Mouse (Mus musculus): ENCODE measurements around the gene 0610009B22Rik. TPM values are rescaled to one million over a fixed set of nuclear protein-coding genes. Genes with fewer than 3 reads are reported as not detected.
A peak's percentile ranks its signal among the peaks of the same experiment; 100 is the strongest.
"Not testable (repeated sequence)": the region's sequence is repeated elsewhere in the genome, so short reads cannot be mapped to it uniquely, and the experiment has no call there.

Gene 0610009B22Rik
- polyA plus RNA-seq, 1 experiment from 2014 or later, result 99.4 TPM

- Histone ChIP-seq H3K9ac (no peak overlapping the region), H3K4me1 (no peaks in the 10 kb centered on the region), H3K27me3 (no peaks in the 10 kb centered on the region), H3K9me3 (no peaks in the 10 kb centered on the region), H3K4me2 (peak overlapping the region; percentile 39), H3K36me3 (peaks cover 9% of the 10 kb centered on the region), H3K27ac (no peak overlapping the region), H3K4me3 (no peak overlapping the region)
- WGBS, result 27% methylated on average over 13 of the region's 13 CpGs
- ATAC-seq (ENCODE audit: borderline replicate concordance, extremely low read depth, low FRiP score, low TSS enrichment), result peak; percentile 59; the same call in 1 of the 2 replicates
Measured at GRCm38 (mm10) chr11:51681324-51681975, 7.2 kb downstream of the 0610009B22Rik start.

- H3K36me3 ChIP-seq, result no peaks in the 10 kb centered on the region
- WGBS, result 55% methylated on average over 3 of the region's 3 CpGs
- H3K4me3 ChIP-seq, result no peak overlapping the region
- no peaks in the 10 kb centered on the region for H3K27me3 ChIP-seq
- H3K9me3 ChIP-seq, result no peaks in the 10 kb centered on the region
- H3K9ac ChIP-seq, result no peak overlapping the region
- H3K4me1 ChIP-seq, result no peaks in the 10 kb centered on the region
- ATAC-seq (ENCODE audit: borderline replicate concordance, extremely low read depth, low FRiP score, low TSS enrichment), result no peak
- H3K27ac ChIP-seq, result no peak overlapping the region
- no peak overlapping the region for H3K4me2 ChIP-seq
Measured at GRCm38 (mm10) chr11:51679466-51679865, 9.2 kb downstream of the 0610009B22Rik start.

DNA sequence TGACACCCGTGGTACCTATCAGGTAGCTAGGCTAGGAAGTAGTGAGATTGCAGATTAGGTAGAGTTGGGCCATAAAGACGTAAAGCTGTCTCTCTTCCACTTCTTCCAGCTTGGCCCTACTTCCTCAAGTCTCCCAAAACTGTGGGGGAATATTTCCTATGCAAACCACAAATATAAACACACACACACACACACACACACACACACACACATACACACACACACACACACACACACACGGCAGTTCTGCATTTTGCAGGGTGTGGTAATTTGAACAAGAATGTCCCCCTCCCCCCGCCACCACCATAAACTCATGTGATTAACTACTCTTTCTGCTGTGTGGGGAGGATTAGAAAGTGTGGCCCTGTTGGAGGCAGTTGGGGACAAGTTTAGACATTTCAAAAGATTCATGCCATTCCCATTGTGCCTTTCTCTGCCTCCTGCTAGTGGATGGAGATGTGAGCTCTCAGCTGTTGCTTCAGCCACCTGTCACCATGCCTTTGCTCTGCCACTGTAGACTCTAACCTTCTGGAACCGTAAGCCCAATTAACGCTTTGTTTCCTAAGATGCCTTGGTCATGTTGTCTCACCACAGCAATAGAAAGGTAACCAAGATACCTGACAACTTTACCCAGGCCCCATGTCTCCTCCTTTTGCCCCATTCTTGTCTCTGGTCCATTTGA is 10.8 kb downstream of the 0610009B22Rik start:
- H3K4me3 ChIP-seq, result no peak overlapping the region
- H3K4me2 ChIP-seq, result no peak overlapping the region
- ATAC-seq (ENCODE audit: borderline replicate concordance, extremely low read depth, low FRiP score, low TSS enrichment), result no peak
- H3K9ac ChIP-seq, result no peak overlapping the region
- H3K36me3 ChIP-seq, result no peaks in the 10 kb centered on the region
- H3K27me3 ChIP-seq, result no peaks in the 10 kb centered on the region
- no peaks in the 10 kb centered on the region for H3K4me1 ChIP-seq
- H3K9me3 ChIP-seq, result no peaks in the 10 kb centered on the region
- no peak overlapping the region for H3K27ac ChIP-seq
- 58% methylated on average over 6 of the region's 6 CpGs for WGBS

DNA sequence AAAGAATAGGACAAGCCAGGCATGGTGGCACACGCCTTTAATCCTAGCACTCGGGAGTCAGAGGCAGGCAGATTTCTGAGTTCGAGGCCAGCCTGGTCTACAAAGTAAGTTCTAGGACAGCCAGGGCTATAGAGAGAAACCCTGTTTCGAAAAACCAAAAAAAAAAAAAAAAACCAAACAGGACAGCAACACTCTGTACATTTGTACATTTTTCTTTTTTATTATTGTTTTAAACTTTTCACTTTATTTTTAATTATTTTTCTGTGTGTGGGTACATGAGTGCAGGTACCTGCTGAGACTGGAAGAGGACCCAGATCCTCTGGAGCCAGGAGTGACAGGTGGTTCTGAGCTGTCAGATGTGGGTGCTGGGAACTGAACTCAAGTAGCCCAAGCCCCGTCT is 13.3 kb downstream of the 0610009B22Rik start:
- no peak for ATAC-seq (ENCODE audit: borderline replicate concordance, extremely low read depth, low FRiP score, low TSS enrichment)
- no peaks in the 10 kb centered on the region for H3K36me3 ChIP-seq
- H3K27me3 ChIP-seq, result no peaks in the 10 kb centered on the region
- no peak overlapping the region for H3K4me2 ChIP-seq
- no peak overlapping the region for H3K9ac ChIP-seq
- 71% methylated on average over 5 of the region's 5 CpGs for WGBS
- no peaks in the 10 kb centered on the region for H3K4me1 ChIP-seq
- H3K9me3 ChIP-seq, result no peaks in the 10 kb centered on the region
- no peak overlapping the region for H3K27ac ChIP-seq
- H3K4me3 ChIP-seq, result no peak overlapping the region

GRCm38 (mm10) chr11:51673291-51673690 is 15.4 kb downstream of the 0610009B22Rik start:
- ATAC-seq (ENCODE audit: borderline replicate concordance, extremely low read depth, low FRiP score, low TSS enrichment), result no peak
- Histone ChIP-seq H3K9ac (no peak overlapping the region), H3K4me2 (no peak overlapping the region), H3K9me3 (no peaks in the 10 kb centered on the region), H3K36me3 (no peaks in the 10 kb centered on the region), H3K4me1 (no peaks in the 10 kb centered on the region), H3K27ac (no peak overlapping the region), H3K27me3 (no peaks in the 10 kb centered on the region), H3K4me3 (no peak overlapping the region)
- WGBS, result 74% methylated on average over 9 of the region's 9 CpGs

DNA sequence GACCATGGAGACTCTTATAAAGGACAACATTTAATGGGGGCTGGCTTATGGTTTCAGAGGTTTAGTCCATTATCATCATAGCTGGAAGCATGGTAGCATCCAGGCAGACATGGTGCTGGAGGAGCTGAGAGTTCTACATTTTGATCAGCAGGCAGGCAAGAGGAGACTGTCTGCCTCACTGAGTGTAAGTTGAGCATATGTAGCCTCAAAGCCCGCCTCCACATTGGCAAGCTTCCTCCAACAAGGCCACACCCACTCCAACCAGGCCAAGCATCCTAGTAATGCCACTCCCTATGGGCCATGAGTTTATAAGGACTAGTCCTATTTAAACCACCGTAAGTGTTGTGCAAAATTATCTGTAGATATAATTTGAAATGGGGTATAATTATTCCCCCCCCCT is 17.3 kb downstream of the 0610009B22Rik start:
- H3K4me1 ChIP-seq, result no peaks in the 10 kb centered on the region
- H3K27ac ChIP-seq, result no peak overlapping the region
- H3K27me3 ChIP-seq, result no peaks in the 10 kb centered on the region
- WGBS, result 73% methylated on average over 2 of the region's 2 CpGs
- no peak overlapping the region for H3K4me3 ChIP-seq
- no peaks in the 10 kb centered on the region for H3K36me3 ChIP-seq
- no peak overlapping the region for H3K4me2 ChIP-seq
- no peak for ATAC-seq (ENCODE audit: borderline replicate concordance, extremely low read depth, low FRiP score, low TSS enrichment)
- no peak overlapping the region for H3K9ac ChIP-seq
- no peaks in the 10 kb centered on the region for H3K9me3 ChIP-seq

DNA sequence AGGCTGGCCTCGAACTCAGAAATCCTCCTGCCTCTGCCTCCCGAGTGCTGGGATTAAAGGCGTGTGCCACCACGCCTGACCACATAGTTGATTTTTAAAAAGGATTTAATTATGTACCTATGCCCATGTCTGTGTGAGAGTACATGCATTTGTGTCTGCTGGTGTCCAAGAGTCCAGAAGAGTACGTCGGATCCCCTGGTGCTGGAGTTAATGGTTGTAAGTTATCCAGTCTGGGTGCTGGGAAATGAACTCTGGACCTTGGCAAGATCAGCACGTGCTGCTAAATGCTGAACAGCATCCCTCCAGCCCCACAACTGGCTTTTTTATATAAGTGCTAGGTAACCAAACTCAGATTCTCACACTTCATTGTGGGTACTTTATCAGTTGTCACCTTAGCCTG is 17.8 kb downstream of the 0610009B22Rik start:
- Histone ChIP-seq H3K9me3 (no peaks in the 10 kb centered on the region), H3K4me2 (no peak overlapping the region), H3K36me3 (no peaks in the 10 kb centered on the region), H3K4me3 (no peak overlapping the region), H3K27ac (no peak overlapping the region), H3K27me3 (no peaks in the 10 kb centered on the region), H3K4me1 (no peaks in the 10 kb centered on the region), H3K9ac (no peak overlapping the region)
- WGBS, result 91% methylated on average over 7 of the region's 7 CpGs
- no peak for ATAC-seq (ENCODE audit: borderline replicate concordance, extremely low read depth, low FRiP score, low TSS enrichment)

DNA sequence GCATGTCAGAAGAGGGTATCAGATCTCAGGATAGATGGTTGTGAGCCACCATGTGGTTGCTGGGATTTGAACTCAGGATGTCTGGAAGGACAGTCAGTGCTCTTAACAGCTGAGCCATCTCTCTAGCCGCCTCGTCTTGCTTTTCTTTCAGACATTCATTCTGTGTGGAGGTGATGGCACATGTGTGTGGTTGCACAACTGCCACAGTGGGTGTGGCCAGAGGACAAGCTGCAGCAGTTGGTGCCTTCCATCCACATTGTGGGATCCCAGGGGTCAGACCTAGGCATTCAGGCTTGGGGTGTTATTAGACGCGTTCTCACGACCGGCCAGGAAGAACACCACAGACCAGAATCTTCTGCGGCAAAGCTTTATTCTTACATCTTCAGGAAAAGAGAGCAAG is 23.9 kb downstream of the 0610009B22Rik start:
- not testable (repeated sequence) for H3K36me3 ChIP-seq; H3K27me3 ChIP-seq; H3K4me1 ChIP-seq; H3K9me3 ChIP-seq; H3K4me3 ChIP-seq; H3K9ac ChIP-seq; H3K4me2 ChIP-seq; ATAC-seq (ENCODE audit: borderline replicate concordance, extremely low read depth, low FRiP score, low TSS enrichment); H3K27ac ChIP-seq
- 74% methylated on average over 7 of the region's 7 CpGs for WGBS

DNA sequence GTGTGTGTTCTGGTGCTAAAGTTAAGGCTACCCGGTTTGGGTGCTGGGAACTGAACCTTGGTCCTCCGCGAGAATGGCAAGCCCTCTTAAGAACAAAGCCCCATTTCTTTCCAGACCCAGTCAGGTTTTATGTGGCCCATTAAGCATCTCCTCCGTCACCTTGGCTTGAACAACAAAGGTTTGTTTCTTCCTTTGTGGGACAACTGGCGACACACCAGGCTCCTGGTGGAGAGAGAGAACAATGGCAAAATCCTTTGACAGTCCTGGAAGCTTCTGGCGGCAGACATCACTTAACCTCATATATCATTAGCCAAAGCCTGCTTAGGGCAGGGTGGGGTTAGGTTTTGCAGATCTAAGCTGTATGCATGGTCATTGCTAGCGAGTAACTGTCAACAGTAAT is 26.0 kb downstream of the 0610009B22Rik start:
- no peak overlapping the region for H3K4me2 ChIP-seq
- ATAC-seq (ENCODE audit: borderline replicate concordance, extremely low read depth, low FRiP score, low TSS enrichment), result no peak
- H3K27me3 ChIP-seq, result no peaks in the 10 kb centered on the region
- no peaks in the 10 kb centered on the region for H3K9me3 ChIP-seq
- H3K4me1 ChIP-seq, result peaks cover 11% of the 10 kb centered on the region; the same call in 1 of the 2 replicates
- 72% methylated on average over 6 of the region's 7 CpGs for WGBS
- H3K9ac ChIP-seq, result no peak overlapping the region
- no peak overlapping the region for H3K4me3 ChIP-seq
- H3K36me3 ChIP-seq, result no peaks in the 10 kb centered on the region
- no peak overlapping the region for H3K27ac ChIP-seq

GRCm38 (mm10) chr11:51661867-51662365 is 26.8 kb downstream of the 0610009B22Rik start:
- H3K27me3 ChIP-seq, result no peaks in the 10 kb centered on the region
- no peaks in the 10 kb centered on the region for H3K9me3 ChIP-seq
- no peak overlapping the region for H3K4me3 ChIP-seq
- no peaks in the 10 kb centered on the region for H3K36me3 ChIP-seq
- peaks cover 18% of the 10 kb centered on the region; the same call in 1 of the 2 replicates for H3K4me1 ChIP-seq
- ATAC-seq (ENCODE audit: borderline replicate concordance, extremely low read depth, low FRiP score, low TSS enrichment), result no peak
- H3K27ac ChIP-seq, result no peak overlapping the region
- 81% methylated on average over 16 of the region's 16 CpGs for WGBS
- no peak overlapping the region for H3K9ac ChIP-seq
- no peak overlapping the region for H3K4me2 ChIP-seq

- no peaks in the 10 kb centered on the region for H3K9me3 ChIP-seq
- H3K27me3 ChIP-seq, result no peaks in the 10 kb centered on the region
- peaks cover 19% of the 10 kb centered on the region; the same call in 1 of the 2 replicates for H3K4me1 ChIP-seq
- H3K4me3 ChIP-seq, result no peak overlapping the region
- 47% methylated on average over 6 of the region's 6 CpGs for WGBS
- H3K27ac ChIP-seq, result no peak overlapping the region
- no peaks in the 10 kb centered on the region for H3K36me3 ChIP-seq
- ATAC-seq (ENCODE audit: borderline replicate concordance, extremely low read depth, low FRiP score, low TSS enrichment), result no peak
- no peak overlapping the region for H3K4me2 ChIP-seq
- no peak overlapping the region for H3K9ac ChIP-seq
Measured at GRCm38 (mm10) chr11:51658705-51659104, 30.0 kb downstream of the 0610009B22Rik start.

GRCm38 (mm10) chr11:51658291-51658690 is 30.4 kb downstream of the 0610009B22Rik start:
- Histone ChIP-seq H3K36me3 (no peaks in the 10 kb centered on the region), H3K9me3 (no peaks in the 10 kb centered on the region), H3K27ac (no peak overlapping the region), H3K9ac (no peak overlapping the region), H3K4me2 (no peak overlapping the region), H3K4me3 (no peak overlapping the region), H3K4me1 (peaks cover 19% of the 10 kb centered on the region; the same call in 1 of the 2 replicates), H3K27me3 (no peaks in the 10 kb centered on the region)
- ATAC-seq (ENCODE audit: borderline replicate concordance, extremely low read depth, low FRiP score, low TSS enrichment), result no peak
- 44% methylated on average over 7 of the region's 7 CpGs for WGBS

All from lung, embryonic 15.5 days (tissue).